Mouse (Mus musculus): ENCODE results near the gene Plcb1. TPM values are rescaled to one million over a fixed set of nuclear protein-coding genes. Genes with fewer than 3 reads are reported as not detected.

The Plcb1 gene
- polyA plus RNA-seq, 3 experiments from 2014 or later: 0.24 TPM; not detected in 2

DNA sequence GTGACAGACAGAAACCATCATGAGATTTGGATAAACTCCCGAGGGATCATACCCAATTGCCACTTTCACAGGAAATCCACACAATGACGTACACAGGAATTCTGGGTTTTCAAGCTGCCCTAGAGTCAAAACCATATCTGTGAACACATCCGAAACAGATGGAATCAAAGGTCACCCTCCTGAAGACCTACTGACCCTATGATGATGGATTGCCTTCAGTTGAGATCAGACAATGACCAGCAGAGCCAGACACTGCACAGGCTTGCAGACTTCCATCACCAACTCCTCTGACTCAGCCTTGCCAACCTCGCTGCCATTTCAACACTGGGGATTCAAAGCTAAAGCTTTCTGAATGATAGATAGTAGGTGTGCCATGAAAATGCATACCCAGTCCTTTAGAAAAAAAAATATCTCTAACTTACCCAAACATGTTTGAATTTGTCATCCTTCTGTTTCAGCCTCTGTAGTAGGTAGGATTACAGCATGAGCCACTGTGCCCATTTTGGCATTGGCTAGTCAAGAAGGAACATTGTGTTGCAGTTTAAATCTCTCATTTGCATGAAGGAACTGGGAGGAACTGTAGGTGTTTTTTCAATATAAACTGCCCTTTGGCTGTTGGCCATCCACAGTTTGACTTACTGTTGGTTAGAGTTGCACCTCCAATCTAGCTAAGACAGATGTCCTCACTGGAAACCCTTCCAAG is 429.0 kb downstream of the Plcb1 start:
- no peak for ATAC-seq

DNA sequence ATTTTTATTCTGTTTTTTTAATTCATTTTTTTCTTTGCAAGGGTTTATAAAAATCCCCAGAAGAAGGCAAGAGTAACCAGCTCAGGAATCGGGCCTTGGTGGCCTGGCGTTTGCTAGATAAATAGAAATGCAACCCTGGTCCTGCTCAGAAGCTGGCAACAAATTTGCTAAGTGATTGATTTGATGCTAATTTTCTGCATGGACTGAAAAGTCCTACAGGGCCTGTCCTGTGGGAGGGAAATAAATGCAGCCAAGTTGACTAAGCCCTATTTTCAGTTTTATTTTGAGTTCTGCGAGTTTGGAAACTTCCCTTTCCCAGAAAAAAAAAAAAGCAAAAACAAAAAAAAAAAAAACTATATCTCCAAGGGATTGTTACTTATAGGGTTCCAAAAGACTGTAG is 433.5 kb downstream of the Plcb1 start:
- ATAC-seq: no peak

DNA sequence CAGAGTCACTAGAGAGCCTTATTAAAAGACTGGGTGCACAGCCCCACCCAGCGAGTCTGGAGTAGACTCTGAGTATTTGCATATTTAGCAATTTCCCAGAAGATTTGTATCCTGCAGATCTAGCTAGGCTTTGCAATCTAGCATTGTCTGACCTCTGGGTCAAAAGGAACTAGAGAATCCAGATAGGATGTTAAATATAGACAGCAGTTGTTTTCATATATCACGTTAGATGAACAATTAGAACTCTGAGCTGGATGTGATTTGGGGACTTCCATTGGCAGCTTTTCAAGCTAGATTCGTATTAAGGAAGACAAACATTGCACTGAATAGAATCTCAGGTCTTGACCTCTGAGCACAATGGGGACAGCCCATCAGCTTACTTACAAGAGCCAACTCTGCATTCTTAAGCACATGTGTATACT is 439.7 kb downstream of the Plcb1 start:
- no peak for ATAC-seq

DNA sequence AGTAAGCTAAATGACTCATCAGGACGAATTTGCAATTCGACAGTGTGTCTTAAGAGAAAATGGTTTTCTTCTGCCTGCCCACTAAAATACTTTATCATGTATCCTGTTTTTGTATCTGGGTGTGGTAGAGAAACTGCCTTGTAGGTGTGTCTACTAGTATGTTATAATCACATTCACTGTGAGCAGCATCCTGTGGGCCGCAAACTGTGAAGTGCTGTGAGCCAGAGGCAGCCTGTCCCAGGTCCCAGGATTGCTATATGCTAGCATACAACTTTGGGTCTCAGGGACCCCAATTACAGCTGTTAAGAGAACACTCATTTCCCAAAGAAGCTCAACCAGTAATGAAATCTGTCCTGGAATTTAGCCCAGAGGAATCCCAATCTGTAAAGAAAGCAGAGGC is 444.4 kb downstream of the Plcb1 start:
- no peak for ATAC-seq

DNA sequence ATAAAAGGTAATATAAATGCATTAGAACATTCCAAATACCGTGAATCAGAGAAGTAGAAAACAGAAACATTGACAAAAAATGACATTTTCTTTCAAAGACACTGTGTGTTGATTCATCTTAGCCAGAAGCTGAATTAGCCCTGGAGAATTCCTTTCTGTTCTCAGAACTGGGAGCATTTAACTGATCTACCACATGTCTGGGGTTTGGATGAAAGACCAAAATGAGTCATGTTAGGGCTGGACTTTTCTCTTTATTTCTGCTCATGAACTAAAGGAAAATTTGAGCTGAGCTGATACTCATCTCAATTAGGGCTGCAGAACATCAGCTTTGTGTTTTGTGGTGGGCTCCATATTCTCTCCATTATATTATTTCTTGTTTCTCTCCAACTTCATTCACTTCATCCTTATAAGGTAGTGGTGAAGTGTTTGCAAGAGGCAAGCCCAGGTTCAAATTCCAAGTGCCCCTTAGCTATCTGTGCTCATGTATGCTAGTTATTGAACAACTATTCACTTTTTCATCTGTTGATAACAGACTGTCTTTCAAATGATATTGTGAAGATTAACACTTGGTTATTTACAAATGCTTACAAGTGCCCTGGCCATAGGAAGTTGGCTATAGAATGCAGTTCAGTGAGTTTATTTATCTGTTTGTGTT is 456.9 kb downstream of the Plcb1 start:
- no peak for ATAC-seq

DNA sequence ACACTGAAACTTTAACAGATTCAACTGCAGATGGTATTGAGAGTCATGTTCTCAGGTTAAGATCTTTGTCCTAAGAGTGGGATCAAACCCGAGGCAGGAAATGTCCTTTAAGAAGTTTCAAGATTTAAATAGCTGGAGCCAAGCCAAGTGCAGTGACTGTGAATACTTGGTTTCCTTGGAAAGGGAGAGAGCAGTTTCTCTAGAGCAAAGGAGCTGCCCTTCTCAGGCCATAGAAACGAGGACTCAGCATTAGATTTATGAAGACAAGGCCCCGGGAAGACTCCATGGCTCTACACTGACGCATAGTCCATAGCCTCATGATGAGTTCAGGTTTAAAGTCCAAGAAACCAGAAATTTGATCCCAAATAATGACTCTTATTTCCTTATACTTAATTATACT is 457.9 kb downstream of the Plcb1 start:
- ATAC-seq: no peak

DNA sequence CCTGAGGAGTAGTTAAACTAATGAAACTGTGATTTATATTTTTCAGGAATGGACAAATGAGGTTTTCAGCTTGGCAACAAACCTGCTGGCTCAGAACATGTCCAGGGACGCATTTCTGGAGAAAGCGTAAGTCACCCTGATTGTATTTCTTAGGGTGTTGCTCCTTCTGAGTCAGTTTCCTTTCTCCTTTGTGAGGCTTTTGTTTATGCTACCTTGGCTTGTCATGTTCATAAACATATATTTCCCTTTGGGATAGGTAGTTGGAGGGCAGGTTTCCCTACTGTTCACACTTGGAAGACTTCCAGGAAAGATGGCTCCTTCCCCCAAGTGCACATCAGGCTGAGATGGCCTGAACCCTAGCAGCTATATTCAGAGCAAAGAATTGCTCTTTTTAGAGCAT is 464.1 kb downstream of the Plcb1 start:
- ATAC-seq: no peak

DNA sequence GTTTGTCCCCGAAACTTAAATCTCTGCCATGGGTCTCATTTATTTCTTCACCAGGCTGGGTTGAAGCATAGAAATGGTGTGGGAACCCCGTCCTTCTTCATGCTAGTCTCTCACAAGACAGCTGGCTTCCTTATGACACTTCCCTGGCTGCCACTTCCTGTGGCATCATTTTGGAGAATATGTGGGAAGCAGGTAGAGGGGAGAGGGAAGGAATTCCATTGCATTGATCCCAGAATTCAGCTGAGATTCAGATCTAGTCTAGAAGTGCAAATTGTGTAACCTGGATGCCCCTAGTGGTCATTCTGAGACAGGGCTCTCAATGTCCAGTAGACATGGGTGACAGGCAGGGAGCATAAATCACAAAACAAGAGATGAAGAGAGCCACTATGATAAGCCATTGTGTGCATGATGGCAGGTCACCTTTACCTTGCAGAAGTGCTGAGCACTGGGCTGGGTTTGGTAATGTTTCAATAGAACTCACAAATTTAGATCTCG is 466.0 kb downstream of the Plcb1 start:
- no peak for ATAC-seq

DNA sequence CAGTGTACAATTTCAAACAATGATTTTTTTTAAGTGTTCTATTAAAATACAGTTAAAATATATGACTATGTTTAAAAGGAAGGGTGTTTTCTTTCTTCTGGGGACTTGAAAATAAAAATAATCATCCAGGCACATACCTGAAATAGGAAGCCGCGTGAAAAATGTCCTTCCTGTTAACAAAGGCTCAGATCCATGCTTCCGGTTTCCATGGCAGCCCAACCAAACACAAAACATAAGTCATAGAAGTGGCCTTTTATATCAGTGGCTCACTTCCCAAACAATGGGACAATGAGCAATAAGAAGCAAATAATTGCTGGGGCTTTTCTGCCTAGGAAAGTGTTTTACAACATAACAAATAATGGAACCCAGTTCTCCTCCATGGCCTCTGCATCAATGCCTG is 473.3 kb downstream of the Plcb1 start:
- no peak for ATAC-seq

DNA sequence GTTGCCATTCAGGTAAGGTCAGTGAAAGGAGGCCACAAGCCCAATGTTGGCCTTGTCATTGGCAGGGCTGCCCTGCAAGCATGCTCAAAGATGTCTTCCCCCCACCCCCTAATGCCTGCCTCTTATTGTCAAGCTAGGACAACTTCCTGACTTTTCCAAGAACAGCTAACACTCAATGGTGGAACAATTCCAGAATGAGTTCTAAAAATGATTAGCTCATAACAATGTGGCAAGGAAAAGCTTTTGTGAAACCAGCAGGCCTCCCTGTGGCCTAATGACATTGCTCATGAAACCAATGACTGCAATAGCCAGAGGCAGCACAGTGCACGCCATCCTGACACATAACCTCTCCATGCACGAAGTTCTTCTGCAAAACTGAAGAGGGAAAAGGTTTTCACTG is 478.1 kb downstream of the Plcb1 start:
- no peak for ATAC-seq

DNA sequence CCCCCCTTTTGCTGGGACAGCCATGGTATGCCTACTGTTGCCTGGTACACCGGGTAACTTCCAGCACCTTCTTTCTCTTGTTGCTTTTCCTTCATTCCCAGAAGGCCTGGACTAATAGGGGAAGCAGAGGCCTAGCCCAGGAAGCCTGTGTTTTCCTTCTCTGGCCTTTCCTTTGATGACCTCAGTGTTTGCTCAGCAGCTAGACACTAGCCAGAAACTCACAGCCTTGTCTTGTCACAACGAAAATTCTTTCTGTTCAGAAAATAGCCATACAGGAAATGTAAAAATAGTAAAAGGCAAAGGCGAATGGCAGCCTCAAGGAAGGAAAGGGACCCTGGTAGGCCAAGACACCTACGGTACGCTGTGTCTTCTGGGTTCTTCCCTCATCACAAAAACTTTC is 489.1 kb downstream of the Plcb1 start:
- ATAC-seq: no peak

DNA sequence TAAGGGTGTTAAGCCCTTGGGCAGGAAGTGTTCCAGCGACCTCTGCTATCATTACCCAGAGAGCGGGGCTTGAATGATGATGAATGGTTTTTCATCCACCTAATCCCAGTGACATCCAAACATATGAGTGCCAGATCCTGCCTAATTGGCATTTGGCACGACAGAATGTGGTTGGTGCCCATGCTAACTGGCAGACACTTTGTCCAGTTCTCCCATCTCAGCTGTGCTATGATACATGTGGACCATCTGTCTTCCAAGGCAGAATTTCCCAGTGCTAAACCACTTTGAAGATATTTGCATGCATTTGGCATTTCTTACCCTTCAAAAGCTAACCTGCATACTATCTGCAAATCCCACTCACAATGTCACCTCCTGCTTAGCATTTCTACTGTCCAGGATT is 492.6 kb downstream of the Plcb1 start:
- no peak for ATAC-seq

DNA sequence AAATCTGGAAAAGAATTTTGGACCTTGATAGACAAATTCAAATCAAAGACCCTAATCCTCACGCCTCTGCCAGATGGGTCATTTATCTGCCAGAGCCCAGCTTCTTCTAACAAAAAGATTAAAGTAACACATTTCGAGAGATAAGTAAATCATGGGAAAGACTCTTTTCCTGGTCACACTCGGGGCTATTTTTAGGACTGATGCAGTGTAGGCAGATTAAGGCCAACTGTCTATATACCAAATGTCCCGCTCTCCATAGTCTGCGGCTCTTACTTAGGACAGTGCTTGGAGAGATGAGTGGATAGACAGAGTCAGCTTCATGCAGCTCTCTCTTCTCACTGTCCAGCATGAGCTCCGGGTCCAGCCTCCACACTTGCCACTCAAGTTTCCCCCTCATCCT is 493.2 kb downstream of the Plcb1 start:
- ATAC-seq: no peak

DNA sequence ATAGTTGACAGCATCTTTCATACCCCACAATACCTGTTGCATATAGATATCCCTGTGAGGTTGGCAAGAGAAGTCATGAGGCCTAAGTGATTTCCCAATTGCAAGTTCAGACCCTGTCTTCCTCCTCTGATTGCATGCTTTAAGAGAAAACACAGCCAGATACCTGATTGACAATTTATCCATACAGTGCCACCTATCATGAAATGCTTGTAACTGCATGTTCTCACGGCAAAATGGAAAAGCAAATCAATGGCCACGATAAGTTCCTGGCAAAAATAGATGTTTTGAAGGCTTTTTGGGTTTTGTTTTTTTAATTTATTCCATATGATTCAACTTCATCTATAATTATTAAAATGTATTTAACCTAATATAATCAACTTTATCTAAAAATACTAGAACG is 497.9 kb downstream of the Plcb1 start:
- no peak for ATAC-seq

DNA sequence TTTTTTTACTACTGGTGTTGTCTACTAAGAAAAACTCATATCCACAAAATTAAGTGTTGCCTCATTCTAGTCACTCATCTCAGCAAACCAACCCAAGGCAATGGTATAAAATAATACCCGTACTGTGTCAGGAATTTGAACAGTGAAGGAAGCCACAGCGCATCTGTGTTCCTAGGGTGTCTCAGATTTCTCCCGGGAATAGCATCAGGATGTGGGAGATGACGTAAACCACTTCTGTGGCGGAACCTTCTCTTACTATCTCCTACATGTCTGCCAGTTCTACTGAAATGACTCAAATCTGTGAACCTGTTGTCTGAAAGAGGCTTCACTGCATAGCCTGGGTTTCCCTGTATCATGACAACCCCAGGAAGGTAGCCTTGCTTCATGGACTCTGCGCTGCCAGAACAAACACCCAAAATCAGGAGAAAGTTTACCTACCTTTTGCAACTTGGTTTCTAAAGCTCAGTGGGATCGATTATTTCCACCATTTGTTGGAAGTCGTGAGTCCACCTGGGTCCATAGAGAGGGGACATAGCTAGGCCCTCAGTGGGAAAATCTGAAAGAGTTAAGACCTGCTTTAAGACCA is 510.4 kb downstream of the Plcb1 start:
- no peak for ATAC-seq

DNA sequence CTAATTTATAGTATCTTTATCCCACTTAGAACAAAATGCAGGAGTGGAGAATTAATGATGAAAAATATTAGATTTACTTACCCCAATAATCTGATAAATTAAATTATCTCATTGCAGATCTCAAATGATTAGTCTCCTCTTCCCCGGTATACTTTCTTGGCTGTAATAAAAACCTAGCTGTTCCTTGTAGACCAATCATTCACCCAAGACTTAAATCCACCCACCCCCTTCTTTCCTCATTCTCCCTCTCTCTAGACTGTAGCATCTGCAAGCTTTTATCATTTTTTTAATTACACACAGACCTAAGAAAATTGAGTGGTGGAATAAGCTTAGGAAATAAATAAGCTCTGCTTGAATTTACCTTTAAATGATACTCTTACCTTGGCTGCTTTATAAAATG is 514.6 kb downstream of the Plcb1 start:
- ATAC-seq: no peak

DNA sequence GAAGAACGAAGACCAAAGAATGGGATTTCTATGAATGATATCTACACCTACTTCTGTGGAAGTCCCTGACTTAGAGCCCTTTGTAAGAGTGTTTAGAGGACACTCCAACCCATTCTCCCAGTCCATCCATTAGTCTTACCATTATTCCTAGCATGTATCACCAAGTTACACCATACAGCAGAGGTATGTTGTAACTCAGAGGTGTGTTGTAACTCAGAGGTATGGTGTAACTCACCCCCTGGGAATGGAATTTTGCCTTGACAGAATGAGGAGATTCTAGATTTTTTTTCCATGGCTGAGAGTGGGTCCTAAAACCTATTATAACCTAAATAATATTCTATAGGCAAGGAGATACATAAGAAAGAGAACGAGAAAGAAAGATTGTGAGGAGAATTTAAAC is 516.6 kb downstream of the Plcb1 start:
- no peak for ATAC-seq

DNA sequence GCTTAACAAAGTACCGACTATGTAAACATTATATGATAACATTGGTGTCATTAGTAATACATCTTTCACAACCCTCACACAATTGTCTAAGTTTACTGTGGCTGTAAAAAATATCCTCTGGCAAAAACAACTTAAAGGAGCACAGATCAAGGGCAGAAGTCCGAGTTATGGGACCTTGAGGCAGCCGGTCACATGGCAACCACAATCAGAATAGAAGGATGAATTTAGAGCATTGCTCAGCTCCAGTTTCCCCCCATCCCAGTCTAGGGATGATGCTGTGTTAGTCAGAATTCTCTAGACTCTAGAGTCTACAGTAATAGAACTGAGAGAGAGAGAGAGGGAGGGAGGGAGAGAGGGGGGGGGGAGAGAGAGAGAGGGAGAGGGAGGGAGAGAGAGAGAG is 519.3 kb downstream of the Plcb1 start:
- ATAC-seq: no peak

DNA sequence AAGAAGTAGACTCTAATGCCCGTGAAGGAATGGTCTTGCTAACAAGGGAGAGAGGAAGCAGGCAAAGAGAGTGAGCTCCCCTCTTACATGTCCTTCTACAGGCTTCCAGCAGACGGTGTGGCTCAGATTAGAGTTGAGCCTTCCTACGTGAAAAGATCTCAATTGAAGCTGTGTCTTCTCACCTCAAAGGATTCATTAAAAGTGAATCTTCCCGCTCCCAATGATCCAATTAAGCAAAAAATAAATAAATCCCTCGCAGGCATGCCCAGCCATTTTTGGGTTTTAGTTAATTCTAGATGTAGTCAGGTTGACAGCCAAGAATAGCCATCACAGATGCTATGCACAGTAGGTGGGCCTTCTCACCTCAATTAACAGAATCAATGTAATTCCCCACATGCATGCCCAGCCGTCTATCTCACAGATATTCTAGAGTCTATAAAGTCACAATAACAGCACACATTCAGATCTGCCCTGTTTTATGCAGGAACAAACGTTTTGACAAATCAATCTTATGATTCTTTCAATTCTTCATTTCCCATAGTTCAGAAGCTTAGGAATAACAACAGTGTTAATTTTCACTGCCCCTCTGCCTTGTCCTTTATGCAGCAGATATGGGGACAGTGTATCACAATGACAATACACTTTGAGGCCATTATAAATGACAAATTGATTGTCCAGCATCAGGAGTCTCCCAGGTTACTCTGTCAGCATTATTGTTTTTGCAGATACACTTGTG is 520.0 kb downstream of the Plcb1 start:
- ATAC-seq: no peak

DNA sequence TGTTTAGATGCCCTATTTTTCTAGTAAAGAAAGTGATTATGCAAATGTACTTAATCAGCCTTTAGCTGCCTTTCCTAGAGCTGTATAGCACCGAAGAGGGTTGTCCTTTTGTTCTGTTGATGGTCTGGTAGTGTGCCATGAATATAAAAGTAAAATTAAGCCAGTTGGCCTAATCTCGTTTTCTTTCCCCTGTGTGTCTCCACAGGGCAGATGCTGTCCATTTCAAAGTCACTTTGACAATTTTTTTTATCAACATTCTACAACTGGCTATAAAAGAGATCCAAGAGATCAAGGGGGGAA is 520.6 kb downstream of the Plcb1 start:
- ATAC-seq: no peak

DNA sequence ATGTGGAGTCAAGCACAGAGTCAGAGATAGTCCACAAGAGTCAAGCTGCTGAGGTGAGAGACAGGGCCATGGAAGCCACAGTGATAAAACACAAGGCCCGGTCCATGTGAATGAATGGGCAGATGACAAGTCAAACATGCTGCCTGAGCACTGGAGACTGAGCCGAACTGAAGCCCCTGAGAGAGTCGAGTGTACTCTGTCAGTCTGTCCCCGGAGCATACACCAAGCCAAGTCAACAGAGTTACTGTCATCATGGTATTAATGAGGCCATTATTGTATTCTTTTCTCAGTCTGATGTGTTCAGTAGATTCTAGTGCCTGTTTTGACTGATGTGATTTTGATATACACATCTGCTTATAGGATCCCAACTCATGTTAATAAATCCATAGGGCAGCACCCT is 521.9 kb downstream of the Plcb1 start:
- no peak for ATAC-seq

DNA sequence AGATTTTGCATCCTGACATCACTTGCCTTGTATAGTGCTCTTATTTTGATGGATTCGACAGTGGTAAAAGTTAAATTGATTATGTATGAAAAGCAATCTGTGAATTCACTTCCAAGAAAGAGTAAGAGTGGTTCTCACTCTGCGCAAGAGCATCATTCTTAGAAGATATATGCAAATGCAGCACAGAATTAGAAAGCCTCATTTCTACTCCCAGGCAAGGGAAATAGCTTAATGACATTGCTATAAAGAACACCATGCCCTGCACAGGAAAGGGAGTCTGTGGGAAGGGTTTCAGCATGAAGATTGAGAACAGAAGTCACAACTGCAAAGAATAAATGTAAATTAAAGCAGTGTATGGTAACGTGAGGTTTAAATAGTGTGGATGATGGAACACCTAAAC is 530.1 kb downstream of the Plcb1 start:
- no peak for ATAC-seq

DNA sequence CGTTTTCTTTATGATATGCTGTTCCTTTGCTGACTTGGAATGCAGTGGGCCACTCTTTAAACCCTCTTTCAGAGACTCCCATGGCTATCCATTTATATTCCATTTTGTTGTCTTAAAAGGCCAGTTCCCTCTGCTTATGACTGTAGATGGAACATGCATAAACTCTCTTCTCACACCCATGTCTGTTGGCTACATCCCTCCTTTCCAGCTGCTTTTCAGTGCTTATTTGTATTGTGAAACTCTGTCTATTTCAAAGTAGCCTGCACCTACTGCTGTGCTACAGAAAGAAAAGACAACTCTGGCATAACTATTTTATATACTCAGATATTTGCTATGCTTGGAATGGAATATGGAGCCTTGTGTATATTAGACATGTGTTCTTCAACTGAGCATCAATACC is 532.3 kb downstream of the Plcb1 start:
- no peak for ATAC-seq
